Mouse (Mus musculus) megakaryocyte, embryonic 14.5 days (primary cell): Measurements from ENCODE around the gene Eif1b.

Source experiments
- FLI1 ChIP-seq: IDR thresholded peaks from 2 replicates; pipeline ENCODE4 v1.6.1; 2012; ENCODE audit warnings: low read length, inconsistent platforms, mixed read lengths
- GATA1 ChIP-seq: IDR thresholded peaks from 3 replicates; pipeline ENCODE4 v1.6.1; 2012; ENCODE audit warnings: mixed read lengths, low read length, inconsistent platforms, borderline replicate concordance

GRCm38 (mm10) chr9:120518946-120519345 is 26.9 kb downstream of the Eif1b start:
- TF ChIP-seq FLI1 = no peak
- TF ChIP-seq GATA1 = no peak
